Mouse (Mus musculus): ENCODE data around the gene Gripap1.
A peak's percentile ranks its signal among the peaks of the same experiment; 100 is the strongest.
"Not testable (repeated sequence)": the region's sequence is repeated elsewhere in the genome, so short reads cannot be mapped to it uniquely, and the experiment has no call there.

Gripap1 gene

GRCm38 (mm10) chrX:7778450-7779244 lies 10.9 kb upstream of the Gripap1 start:
- no peak for DNase-seq (ENCODE audit: low spot score)

GRCm38 (mm10) chrX:7779294-7779693 lies 10.3 kb upstream of the Gripap1 start:
- DNase-seq (ENCODE audit: low spot score): no peak

- no peak for DNase-seq (ENCODE audit: low spot score)
These were observed 6.9 kb upstream of the Gripap1 start for GRCm38 (mm10) chrX:7782603-7783092.

GRCm38 (mm10) chrX:7790309-7790708 lies 744 bp downstream of the Gripap1 start:
- no peak for DNase-seq (ENCODE audit: low spot score)

GRCm38 (mm10) chrX:7793361-7793760 lies 3.8 kb downstream of the Gripap1 start:
- DNase-seq (ENCODE audit: low spot score): no peak

- peak; percentile 14 for DNase-seq (ENCODE audit: low spot score)
These were observed 5.5 kb downstream of the Gripap1 start for GRCm38 (mm10) chrX:7795016-7795415.

GRCm38 (mm10) chrX:7797327-7797726 lies 7.8 kb downstream of the Gripap1 start:
- no peak for DNase-seq (ENCODE audit: low spot score)

GRCm38 (mm10) chrX:7802157-7802556 lies 12.6 kb downstream of the Gripap1 start:
- not testable (repeated sequence) for DNase-seq (ENCODE audit: low spot score)

- DNase-seq (ENCODE audit: low spot score): peak; percentile 46
These were observed 25.5 kb downstream of the Gripap1 start for GRCm38 (mm10) chrX:7815016-7815415.

- peak; percentile 17 for DNase-seq (ENCODE audit: low spot score)
These were observed 32.6 kb downstream of the Gripap1 start, which contains the start of gene Kcnd1 for GRCm38 (mm10) chrX:7821865-7822779. Kcnd1 (plus strand) TSS chrX:7822289.

GRCm38 (mm10) chrX:7837146-7837545 lies 47.6 kb downstream of the Gripap1 start:
- DNase-seq (ENCODE audit: low spot score): no peak

- DNase-seq (ENCODE audit: low spot score): no peak
These were observed 51.2 kb downstream of the Gripap1 start for GRCm38 (mm10) chrX:7840842-7841162.

- peak; percentile 95 for DNase-seq (ENCODE audit: low spot score)
These were observed 51.9 kb downstream of the Gripap1 start, which contains the start of gene Otud5 for GRCm38 (mm10) chrX:7841163-7842162. Otud5 (plus strand) TSS chrX:7841364.

- DNase-seq (ENCODE audit: low spot score): peak; percentile 3
These were observed 52.8 kb downstream of the Gripap1 start for GRCm38 (mm10) chrX:7842318-7842717.

- DNase-seq (ENCODE audit: low spot score): no peak
These were observed 58.3 kb downstream of the Gripap1 start for GRCm38 (mm10) chrX:7847845-7848244.

GRCm38 (mm10) chrX:7854578-7854977 lies 65.0 kb downstream of the Gripap1 start:
- DNase-seq (ENCODE audit: low spot score): no peak

GRCm38 (mm10) chrX:7859191-7859753 lies 69.7 kb downstream of the Gripap1 start:
- DNase-seq (ENCODE audit: low spot score): no peak

GRCm38 (mm10) chrX:7863181-7863580 lies 73.6 kb downstream of the Gripap1 start:
- no peak for DNase-seq (ENCODE audit: low spot score)

- no peak for DNase-seq (ENCODE audit: low spot score)
These were observed 75.0 kb downstream of the Gripap1 start for GRCm38 (mm10) chrX:7864551-7864950.

GRCm38 (mm10) chrX:7865343-7865742 lies 75.8 kb downstream of the Gripap1 start:
- DNase-seq (ENCODE audit: low spot score): no peak

- DNase-seq (ENCODE audit: low spot score): no peak
These were observed 76.2 kb downstream of the Gripap1 start for GRCm38 (mm10) chrX:7865786-7866185.

All from urinary bladder, postnatal 14 days (tissue).